In genomic region chr4:106318208-106318607, GRCm38 (mm10) we compare ENCODE assay signal across 7 mouse cellular contexts. TPM values are rescaled to one million over a fixed set of nuclear protein-coding genes. Genes with fewer than 3 reads are reported as not detected.
DNase-seq lines count a peak whose midpoint lies in the region; ATAC-seq lines count a peak whose summit lies in the region.

No protein-coding gene starts in this region.

- peaks cover 80% of the 10 kb centered on the region for H3K4me1 ChIP-seq in megakaryocyte, embryonic 14.5 days
- peaks cover 7% of the 10 kb centered on the region for H3K4me1 ChIP-seq in forebrain, embryonic 11.5 days (replicated peaks; ENCODE audit: control insufficient read depth, insufficient read depth, low read length)
- H3K4me1 ChIP-seq in limb, embryonic 13.5 days, result peaks cover 46% of the 10 kb centered on the region

- DNase-seq in forebrain, embryonic 11.5 days (ENCODE audit: low spot score), result no peak
- peak; percentile 48 for DNase-seq in splenic B cell, adult 2 months (ENCODE audit: low read depth, low spot score)
- no peak for DNase-seq in Muller cell, postnatal 12 days (ENCODE audit: inconsistent ontology term)
- no peak for DNase-seq in cerebellum, adult 11 months

- no peaks in the 10 kb centered on the region for H3K9me3 ChIP-seq in megakaryocyte, embryonic 14.5 days
- no peaks in the 10 kb centered on the region for H3K9me3 ChIP-seq in forebrain, embryonic 11.5 days (ENCODE audit: control insufficient read depth, low read length)
- no peaks in the 10 kb centered on the region for H3K9me3 ChIP-seq in limb, embryonic 13.5 days

- peak overlapping the region; percentile 98; the same call in 1 of the 2 replicates for H3K9ac ChIP-seq in forebrain, embryonic 11.5 days (ENCODE audit: low read length)
- peak overlapping the region; percentile 94; the same call in 1 of the 2 replicates for H3K9ac ChIP-seq in limb, embryonic 13.5 days

- H3K4me3 ChIP-seq in megakaryocyte, embryonic 14.5 days (replicated peaks), result peak overlapping the region; percentile 99
- H3K4me3 ChIP-seq in forebrain, embryonic 11.5 days (ENCODE audit: low read depth, low read length), result peak overlapping the region; percentile 90; the same call in 1 of the 2 replicates
- H3K4me3 ChIP-seq in limb, embryonic 13.5 days, result peak overlapping the region; percentile 95

- WGBS in forebrain, embryonic 11.5 days, result 83% methylated on average over 4 of the region's 4 CpGs
- WGBS in limb, embryonic 13.5 days, result 77% methylated on average over 4 of the region's 4 CpGs

- no peak for ATAC-seq in megakaryocyte, adult 5-6 weeks (ENCODE audit: poor library complexity, severe bottlenecking)
- ATAC-seq in forebrain, embryonic 11.5 days (replicated peaks; ENCODE audit: low FRiP score), result no peak
- ATAC-seq in limb, embryonic 13.5 days (ENCODE audit: low FRiP score, low read depth), result no peak

- no peaks in the 10 kb centered on the region for H3K27me3 ChIP-seq in megakaryocyte, embryonic 14.5 days (replicated peaks)
- no peaks in the 10 kb centered on the region for H3K27me3 ChIP-seq in forebrain, embryonic 11.5 days (ENCODE audit: control insufficient read depth, insufficient read depth, low read length)
- H3K27me3 ChIP-seq in limb, embryonic 13.5 days, result no peaks in the 10 kb centered on the region
- no peaks in the 10 kb centered on the region for H3K27me3 ChIP-seq in splenic B cell, adult 2 months (ENCODE audit: control insufficient read depth, insufficient read depth, low read length, poor library complexity, severe bottlenecking)

- peak overlapping the region; percentile 90 for H3K4me2 ChIP-seq in forebrain, embryonic 11.5 days (ENCODE audit: low read depth, low read length, severe bottlenecking)
- H3K4me2 ChIP-seq in limb, embryonic 13.5 days (replicated peaks), result peak overlapping the region; percentile 92

- H3K27ac ChIP-seq in forebrain, embryonic 11.5 days (ENCODE audit: low read depth, low read length), result no peak overlapping the region
- no peak overlapping the region for H3K27ac ChIP-seq in limb, embryonic 13.5 days

- peaks cover 30% of the 10 kb centered on the region for H3K36me3 ChIP-seq in megakaryocyte, embryonic 14.5 days (replicated peaks; ENCODE audit: low read length)
- no peaks in the 10 kb centered on the region for H3K36me3 ChIP-seq in forebrain, embryonic 11.5 days (ENCODE audit: control insufficient read depth, insufficient read depth, low read length)
- no peaks in the 10 kb centered on the region for H3K36me3 ChIP-seq in limb, embryonic 13.5 days
- H3K36me3 ChIP-seq in splenic B cell, adult 2 months (ENCODE audit: control insufficient read depth, insufficient read depth, low read length, poor library complexity, severe bottlenecking), result peaks cover 2% of the 10 kb centered on the region; the same call in 1 of the 2 replicates

RNA-seq across cellular contexts. Expression of gene Usp24, which starts 2.2 kb away (rescaled TPM):
- 11.0 and 19.5 TPM in 2 replicates for polyA plus RNA-seq in megakaryocyte, embryonic 14.5 days (2012; ENCODE audit: insufficient read depth, low replicate concordance)
- 15.5 and 16.3 TPM in 2 replicates for total RNA-seq in megakaryocyte, adult 5-6 weeks (2015)
- total RNA-seq in megakaryocyte, adult 5-6 weeks (2017), result 17.1 and 19.1 TPM in 2 replicates
- 12.8 and 13.7 TPM in 2 replicates for polyA plus RNA-seq in forebrain, embryonic 11.5 days (2014; fragmentation: Nextera tagmentation; extraction: Ambion mirVana)
- polyA plus RNA-seq in limb, embryonic 13.5 days (2015; fragmentation: Nextera tagmentation; extraction: Ambion mirVana), result 9.0 and 9.4 TPM in 2 replicates
